Mouse (Mus musculus) MEL (cell line): Measurements from ENCODE around the gene Gorab. TPM values are rescaled to one million over a fixed set of nuclear protein-coding genes. Genes with fewer than 3 reads are reported as not detected.

Experiments used
- DNase-seq: peaks from one replicate; pipeline ENCODE4 v3.0.0; 2011; ENCODE audit warnings: low read depth, low spot score
- H3K27ac ChIP-seq: 2 replicates; pipeline ENCODE4 v1.5.1; 2012; ENCODE audit warnings: low read depth, mild to moderate bottlenecking, control low read depth, low read length, moderate library complexity; ENCODE audit not compliant: control insufficient read depth
- H3K27me3 ChIP-seq, 2 experiments: fragments of 150-350 bp in 1 of 2; sonication (generic) in 1 of 2; 2 replicates each; pipeline ENCODE4 v1.6.1; 2012; ENCODE audit warnings: low read length in 2 of 2, mild to moderate bottlenecking in 2 of 2, improper control_type of control experiment in 1 of 2, moderate library complexity in 1 of 2; ENCODE audit not compliant: insufficient read depth in 2 of 2, control insufficient read depth in 1 of 2
- H3K36me3 ChIP-seq, 2 experiments: 2 replicates each; pipeline ENCODE4 v1.6.1; 2012 to 2014; ENCODE audit warnings: low read length in 2 of 2, improper control_type of control experiment in 1 of 2, inconsistent platforms in 1 of 2, mild to moderate bottlenecking in 1 of 2; ENCODE audit not compliant: insufficient read depth in 2 of 2, control insufficient read depth in 1 of 2
- H3K4me1 ChIP-seq, 2 experiments: fragments of 150-350 bp in 1 of 2; sonication (generic) in 1 of 2; 2 replicates each; pipeline ENCODE4 v1.6.1; 2012; ENCODE audit warnings: low read length in 2 of 2, improper control_type of control experiment in 1 of 2, mild to moderate bottlenecking in 1 of 2; ENCODE audit not compliant: insufficient read depth in 2 of 2, control insufficient read depth in 1 of 2
- H3K4me3 ChIP-seq, 2 experiments: fragments of 150-350 bp in 1 of 2; sonication (generic) in 1 of 2; 2 replicates each; pipeline ENCODE4 v1.5.1; 2012; ENCODE audit warnings: low read depth in 2 of 2, low read length in 2 of 2, mild to moderate bottlenecking in 2 of 2, moderate library complexity in 2 of 2, control low read depth in 1 of 2, improper control_type of control experiment in 1 of 2; ENCODE audit not compliant: control insufficient read depth in 1 of 2, insufficient read depth in 1 of 2
- H3K79me2 ChIP-seq: 2 replicates; pipeline ENCODE4 v1.6.1; 2012; ENCODE audit warnings: mild to moderate bottlenecking, low read length, moderate library complexity; ENCODE audit not compliant: control insufficient read depth, poor library complexity, insufficient read depth
- H3K9ac ChIP-seq: 2 replicates; pipeline ENCODE4 v1.6.1; 2012; ENCODE audit warnings: low read depth, mild to moderate bottlenecking, control low read depth, low read length, moderate library complexity; ENCODE audit not compliant: control insufficient read depth, poor library complexity, severe bottlenecking
- H3K9me3 ChIP-seq: fragments of 150-350 bp; sonication (generic); replicated peaks from 2 replicates; pipeline ENCODE4 v1.6.1; 2012; ENCODE audit warnings: mild to moderate bottlenecking, low read length, improper control_type of control experiment, moderate library complexity; ENCODE audit not compliant: insufficient read depth
- BHLHE40 ChIP-seq: IDR thresholded peaks from 2 replicates; pipeline ENCODE4 v1.6.1; 2012; ENCODE audit warnings: low read depth, mild to moderate bottlenecking, inconsistent platforms, low read length, improper control_type of control experiment, borderline replicate concordance
- CHD1 ChIP-seq: IDR thresholded peaks from 2 replicates; pipeline ENCODE4 v1.6.1; 2012; ENCODE audit warnings: low read depth, mild to moderate bottlenecking, inconsistent platforms, low read length, improper control_type of control experiment
- CHD2 ChIP-seq: IDR thresholded peaks from 2 replicates; pipeline ENCODE4 v1.6.1; 2011; ENCODE audit warnings: low read length, improper control_type of control experiment
- EP300 ChIP-seq, 2 experiments: IDR thresholded peaks; 2 replicates each; pipeline ENCODE4 v1.6.1; 2011; ENCODE audit warnings: improper control_type of control experiment in 2 of 2, low read length in 2 of 2, low read depth in 1 of 2, mild to moderate bottlenecking in 1 of 2
- ETS1 ChIP-seq: IDR thresholded peaks from 2 replicates; pipeline ENCODE4 v1.6.1; 2012; ENCODE audit warnings: low read depth, mild to moderate bottlenecking, inconsistent platforms, low read length, improper control_type of control experiment, moderate library complexity
- GATA1 ChIP-seq: IDR thresholded peaks from 2 replicates; pipeline ENCODE4 v1.6.1; 2011; ENCODE audit warnings: low read depth, low read length, improper control_type of control experiment
- HCFC1 ChIP-seq: IDR thresholded peaks from 2 replicates; pipeline ENCODE4 v1.6.1; 2012; ENCODE audit warnings: low read depth, mild to moderate bottlenecking, inconsistent platforms, low read length, improper control_type of control experiment, moderate library complexity
- MAFK ChIP-seq: IDR thresholded peaks from 2 replicates; pipeline ENCODE4 v1.6.1; 2011; ENCODE audit warnings: low read depth, mild to moderate bottlenecking, low read length, improper control_type of control experiment, borderline replicate concordance
- MAX ChIP-seq: IDR thresholded peaks from 2 replicates; pipeline ENCODE4 v1.6.1; 2011; ENCODE audit warnings: low read length, improper control_type of control experiment
- MEF2A ChIP-seq: IDR thresholded peaks from 2 replicates; pipeline ENCODE4 v1.6.1; 2014; ENCODE audit warnings: low read depth, mild to moderate bottlenecking, inconsistent platforms, low read length, improper control_type of control experiment; ENCODE audit not compliant: poor library complexity, insufficient replicate concordance, severe bottlenecking; ENCODE audit errors: extremely low read depth
- MXI1 ChIP-seq: IDR thresholded peaks from 2 replicates; pipeline ENCODE4 v1.6.1; 2011; ENCODE audit warnings: mild to moderate bottlenecking, low read depth, low read length, improper control_type of control experiment
- MYB ChIP-seq: IDR thresholded peaks from 2 replicates; pipeline ENCODE4 v1.6.1; 2011; ENCODE audit warnings: mild to moderate bottlenecking, low read depth, low read length, improper control_type of control experiment
- MYC ChIP-seq: IDR thresholded peaks from 2 replicates; pipeline ENCODE4 v1.6.1; 2011; ENCODE audit warnings: low read depth, mild to moderate bottlenecking, low read length, improper control_type of control experiment, moderate library complexity
- NRF1 ChIP-seq: IDR thresholded peaks from 2 replicates; pipeline ENCODE4 v1.6.1; 2014; ENCODE audit warnings: low read depth, mild to moderate bottlenecking, inconsistent platforms, low read length, improper control_type of control experiment, moderate library complexity; ENCODE audit not compliant: poor library complexity, insufficient read depth, severe bottlenecking
- RAD21 ChIP-seq: IDR thresholded peaks from 2 replicates; pipeline ENCODE4 v1.6.1; 2011; ENCODE audit warnings: mild to moderate bottlenecking, low read depth, low read length, improper control_type of control experiment
- RCOR1 ChIP-seq: IDR thresholded peaks from 2 replicates; pipeline ENCODE4 v1.6.1; 2012; ENCODE audit warnings: low read depth, mild to moderate bottlenecking, inconsistent platforms, low read length, improper control_type of control experiment
- SMC3 ChIP-seq: IDR thresholded peaks from 2 replicates; pipeline ENCODE4 v1.6.1; 2011; ENCODE audit warnings: low read depth, low read length, improper control_type of control experiment
- TAL1 ChIP-seq: IDR thresholded peaks from 2 replicates; pipeline ENCODE4 v1.6.1; 2012; ENCODE audit warnings: mild to moderate bottlenecking, inconsistent platforms, low read length, moderate library complexity, mixed read lengths
- TBP ChIP-seq: IDR thresholded peaks from 2 replicates; pipeline ENCODE4 v1.8.0; 2011; ENCODE audit warnings: low read depth, low read length, improper control_type of control experiment
- TCF12 ChIP-seq: IDR thresholded peaks from 2 replicates; pipeline ENCODE4 v1.6.1; 2014; ENCODE audit warnings: low read depth, mild to moderate bottlenecking, inconsistent platforms, low read length, improper control_type of control experiment, moderate library complexity
- UBTF ChIP-seq: IDR thresholded peaks from 2 replicates; pipeline ENCODE4 v1.6.1; 2012; ENCODE audit warnings: low read depth, mild to moderate bottlenecking, inconsistent platforms, low read length, improper control_type of control experiment, moderate library complexity, borderline replicate concordance; ENCODE audit not compliant: insufficient read depth
- USF1 ChIP-seq: IDR thresholded peaks from 2 replicates; pipeline ENCODE4 v1.6.1; 2014; ENCODE audit warnings: low read depth, mild to moderate bottlenecking, inconsistent platforms, low read length, improper control_type of control experiment, moderate library complexity
- USF2 ChIP-seq, 2 experiments: IDR thresholded peaks; 2 replicates each; pipeline ENCODE4 v1.6.1; 2011 to 2012; ENCODE audit warnings: improper control_type of control experiment in 2 of 2, low read length in 2 of 2, borderline replicate concordance in 1 of 2, inconsistent platforms in 1 of 2, low read depth in 1 of 2, mild to moderate bottlenecking in 1 of 2; ENCODE audit not compliant: insufficient read depth in 1 of 2
- ZC3H11A ChIP-seq: IDR thresholded peaks from 2 replicates; pipeline ENCODE4 v1.6.1; 2012; ENCODE audit warnings: low read depth, mild to moderate bottlenecking, inconsistent platforms, low read length, improper control_type of control experiment
- ZKSCAN1 ChIP-seq: IDR thresholded peaks from 2 replicates; pipeline ENCODE4 v1.6.1; 2012; ENCODE audit warnings: low read depth, mild to moderate bottlenecking, inconsistent platforms, low read length, improper control_type of control experiment, moderate library complexity
- ZMIZ1 ChIP-seq: IDR thresholded peaks from 2 replicates; pipeline ENCODE4 v1.6.1; 2012; ENCODE audit warnings: low read depth, mild to moderate bottlenecking, inconsistent platforms, low read length, improper control_type of control experiment, moderate library complexity
- ZNF384 ChIP-seq: IDR thresholded peaks from 2 replicates; pipeline ENCODE4 v1.6.1; 2012; ENCODE audit warnings: low read depth, mild to moderate bottlenecking, inconsistent platforms, low read length, improper control_type of control experiment
- polyA plus RNA-seq, 2 experiments: library from polyadenylated mRNA; stranded (reverse) in 1 of 2; unstranded in 1 of 2; fragments of >175 nt in 1 of 2; fragments of >200 nt in 1 of 2; gene quantifications; 2 replicates each; pipeline versions ENCODE4 v1.2.1 to v1.2.4; 2012; ENCODE audit warnings: low replicate concordance in 2 of 2, low read depth in 1 of 2; ENCODE audit not compliant: insufficient read length in 2 of 2, insufficient read depth in 1 of 2, missing spikeins in 1 of 2
- total RNA-seq: library from RNA; depleted of rRNA; stranded (reverse); fragments of 300-350 nt; gene quantifications from 2 replicates; pipeline ENCODE4 v1.2.3, GENCODE M21; 2012

Gorab gene
- total and polyA plus RNA-seq, 3 experiments = 3.5 to 4.2 TPM; not detected in 1

- no peak overlapping the region for H3K9ac ChIP-seq
- no peaks in the 10 kb centered on the region for H3K79me2 ChIP-seq
- H3K9me3 ChIP-seq = no peaks in the 10 kb centered on the region
- no peak overlapping the region for H3K4me3 ChIP-seq
- DNase-seq = no peak
- peaks cover 0 to 3% of the 10 kb centered on the region in 2 experiments; a peak in 3 of 4 replicates for H3K27me3 ChIP-seq
- H3K27ac ChIP-seq = no peak overlapping the region
- H3K4me1 ChIP-seq = no peaks in the 10 kb centered on the region
- H3K36me3 ChIP-seq = no peaks in the 10 kb centered on the region
- no peak for TF ChIP-seq TCF12
- no peak for TF ChIP-seq CHD2
- TF ChIP-seq MAFK = no peak
These were observed 25.5 kb downstream of the Gorab start for GRCm38 (mm10) chr1:163377924-163378323.

- Histone ChIP-seq H3K4me3 (no peak overlapping the region), H3K36me3 (no peaks in the 10 kb centered on the region), H3K27me3 (peaks cover 0 to 3% of the 10 kb centered on the region in 2 experiments; a peak in 3 of 4 replicates)
These were observed 26.5 kb downstream of the Gorab start for GRCm38 (mm10) chr1:163376818-163377581.

GRCm38 (mm10) chr1:163374455-163374854 is 29.0 kb downstream of the Gorab start:
- TF ChIP-seq ZC3H11A (no peak), USF2 (IDR thresholded peaks at IDR 0.05; ENCODE audit: borderline replicate concordance in 1 of 2, insufficient read depth in 1 of 2, low read depth in 1 of 2, low read length in 2 of 2) (no peak), CHD2 (no peak), ETS1 (no peak), MYC (no peak), MAFK (no peak), ZNF384 (no peak), TAL1 (no peak), BHLHE40 (no peak), MAX (no peak), NRF1 (no peak), HCFC1 (no peak), RCOR1 (no peak), RAD21 (no peak)
- no peaks in the 10 kb centered on the region for H3K4me1 ChIP-seq
- peaks cover 0 to 5% of the 10 kb centered on the region in 2 experiments for H3K27me3 ChIP-seq
- H3K4me3 ChIP-seq = no peak overlapping the region
- H3K9ac ChIP-seq = no peak overlapping the region
- H3K9me3 ChIP-seq = no peaks in the 10 kb centered on the region
- no peaks in the 10 kb centered on the region for H3K79me2 ChIP-seq
- no peak for DNase-seq
- no peaks in the 10 kb centered on the region for H3K36me3 ChIP-seq
- H3K27ac ChIP-seq = no peak overlapping the region

More at GRCm38 (mm10) chr1:163376818-163377581, 26.5 kb downstream of the Gorab start:
- no peak for DNase-seq
- Histone ChIP-seq H3K9ac (no peak overlapping the region), H3K9me3 (no peaks in the 10 kb centered on the region), H3K4me1 (no peaks in the 10 kb centered on the region), H3K27ac (no peak overlapping the region), H3K79me2 (no peaks in the 10 kb centered on the region)
- no peak for TF ChIP-seq BHLHE40
- no peak for TF ChIP-seq USF1
- TF ChIP-seq SMC3 = no peak
- TF ChIP-seq RCOR1 = no peak
- TF ChIP-seq EP300 (IDR thresholded peaks at IDR 0.05; ENCODE audit: low read depth in 1 of 2, low read length in 2 of 2) = no peak
- no peak for TF ChIP-seq MEF2A
- no peak for TF ChIP-seq CHD1
- no peak for TF ChIP-seq MYB
- TF ChIP-seq USF2 (IDR thresholded peaks at IDR 0.05; ENCODE audit: borderline replicate concordance in 1 of 2, insufficient read depth in 1 of 2, low read depth in 1 of 2, low read length in 2 of 2) = no peak
- TF ChIP-seq ZMIZ1 = no peak
- TF ChIP-seq TBP = no peak
- TF ChIP-seq NRF1 = no peak
- TF ChIP-seq UBTF = no peak
- no peak for TF ChIP-seq MAX
- TF ChIP-seq MXI1 = no peak
- no peak for TF ChIP-seq CHD2
- no peak for TF ChIP-seq TAL1
- TF ChIP-seq ZKSCAN1 = no peak
- no peak for TF ChIP-seq GATA1
